Mouse (Mus musculus) B cell, adult (primary cell): Measurements from ENCODE around the gene Rgs13. TPM values are rescaled to one million over a fixed set of nuclear protein-coding genes. Genes with fewer than 3 reads are reported as not detected.

Experiments
- total RNA-seq: library from RNA; stranded (reverse); gene quantifications from 4 replicates; pipeline ENCODE4 v1.2.4, GENCODE M21; 2023; ENCODE audit not compliant: inconsistent age

Gene Rgs13
- 0.87 to 1.8 TPM (median 1.1 TPM) in 4 replicates for total RNA-seq

GRCm38 (mm10) chr1:144177166-144177565, at the start of gene Rgs13:
Gene Rgs13 (minus strand): TSS chr1:144177372.

Other genes starting within 250 kb of the Rgs13 start
- 814 to 1,041 TPM (median 897 TPM) in 4 replicates for gene Rgs2, start 173.2 kb downstream of the Rgs13 start, total RNA-seq
- gene Rgs1, start 71.9 kb upstream of the Rgs13 start, total RNA-seq = 294 to 353 TPM (median 320 TPM) in 4 replicates